Mouse (Mus musculus) E14TG2a.4 (cell line): ENCODE measurements around the gene Mpzl2.

Experiments used
- CTCF ChIP-seq: conservative IDR thresholded peaks from 2 replicates; pipeline ENCODE4 v1.5.1; 2014; ENCODE audit warnings: low read length
- POU5F1 ChIP-seq: IDR thresholded peaks from 2 replicates; pipeline ENCODE4 v1.6.1; 2014; ENCODE audit warnings: low read length, borderline replicate concordance

GRCm38 (mm10) chr9:45090811-45091210 is 51.2 kb downstream of the Mpzl2 start:
- TF ChIP-seq CTCF (0 out of 2 replicates have a peak, but pooled peaks have one; percentile 6), POU5F1 (no peak)
